Mouse (Mus musculus): ENCODE results near the gene Gpr35. TPM values are rescaled to one million over a fixed set of nuclear protein-coding genes. Genes with fewer than 3 reads are reported as not detected.
A peak's percentile ranks its signal among the peaks of the same experiment; 100 is the strongest.

The Gpr35 gene
- total RNA-seq, 2 experiments from 2014 or later = 0.40 to 1.0 TPM

DNA sequence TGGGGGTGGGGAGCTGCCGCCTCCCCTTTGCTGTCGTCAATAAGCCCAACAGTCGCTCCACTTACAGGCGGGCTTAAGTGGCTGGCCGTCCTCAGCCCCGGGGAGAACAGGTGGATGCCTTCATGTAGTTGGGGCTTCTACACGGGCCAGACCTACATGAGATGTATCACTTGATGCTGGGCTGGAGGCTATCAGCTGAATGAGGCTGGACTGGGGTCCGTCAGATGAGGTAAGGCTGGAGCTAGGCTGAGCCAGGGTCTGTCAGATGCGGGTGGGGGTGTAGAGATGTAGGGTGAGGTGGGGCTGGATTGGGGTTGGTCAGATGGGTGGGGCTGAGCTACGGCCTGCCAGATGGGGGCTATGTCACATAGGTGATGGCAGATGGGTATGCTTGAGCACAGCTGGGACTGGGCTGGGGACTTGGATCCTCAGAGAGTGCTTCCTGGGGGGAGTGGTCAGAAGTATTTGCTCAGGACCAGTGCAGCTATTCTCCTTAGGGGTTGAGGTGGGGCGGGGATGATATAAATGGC is 28.5 kb downstream of the Gpr35 start:
- DNase-seq = no peak
- intact Hi-C loops (cut with DNase I) = no loop called here

DNA sequence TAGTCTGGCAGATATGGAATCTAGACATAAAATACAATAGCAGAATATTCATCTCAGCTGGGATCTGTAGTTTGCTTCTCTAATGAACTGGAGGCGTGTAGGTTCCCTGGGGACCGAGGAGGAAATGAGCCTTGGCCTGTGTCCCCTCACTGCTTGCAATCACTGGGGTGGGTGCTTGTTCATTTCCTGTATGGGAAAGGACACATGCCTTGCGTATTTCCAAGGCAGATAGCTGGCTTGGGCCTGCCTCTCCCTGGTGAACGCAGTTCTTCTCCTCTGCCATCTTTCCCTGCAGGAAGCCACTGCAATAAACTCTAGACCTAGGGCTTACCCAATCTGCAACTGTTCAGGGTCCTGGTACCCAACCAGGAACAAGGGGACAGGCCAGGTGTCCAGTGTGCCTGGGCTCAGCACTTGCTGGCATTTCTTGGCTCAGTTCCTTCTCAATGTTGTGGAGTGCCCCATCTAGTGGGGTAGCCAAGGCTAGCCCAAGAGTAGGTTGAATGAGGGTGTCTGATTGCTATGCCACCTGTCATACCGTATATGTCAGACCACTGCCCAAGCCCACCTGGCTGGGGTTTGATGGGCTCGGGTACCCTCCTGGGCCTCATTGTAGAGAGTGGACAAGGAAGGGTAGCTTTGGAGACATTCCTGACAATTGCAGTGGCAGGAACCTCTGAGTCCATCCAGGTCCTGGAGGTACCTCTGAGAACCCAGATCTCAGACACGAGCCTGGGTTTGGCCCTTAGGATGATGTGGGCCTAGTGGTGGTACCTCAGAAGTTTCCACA is 30.6 kb downstream of the Gpr35 start:
- intact Hi-C loops (cut with DNase I) = no loop called here
- DNase-seq = no peak

DNA sequence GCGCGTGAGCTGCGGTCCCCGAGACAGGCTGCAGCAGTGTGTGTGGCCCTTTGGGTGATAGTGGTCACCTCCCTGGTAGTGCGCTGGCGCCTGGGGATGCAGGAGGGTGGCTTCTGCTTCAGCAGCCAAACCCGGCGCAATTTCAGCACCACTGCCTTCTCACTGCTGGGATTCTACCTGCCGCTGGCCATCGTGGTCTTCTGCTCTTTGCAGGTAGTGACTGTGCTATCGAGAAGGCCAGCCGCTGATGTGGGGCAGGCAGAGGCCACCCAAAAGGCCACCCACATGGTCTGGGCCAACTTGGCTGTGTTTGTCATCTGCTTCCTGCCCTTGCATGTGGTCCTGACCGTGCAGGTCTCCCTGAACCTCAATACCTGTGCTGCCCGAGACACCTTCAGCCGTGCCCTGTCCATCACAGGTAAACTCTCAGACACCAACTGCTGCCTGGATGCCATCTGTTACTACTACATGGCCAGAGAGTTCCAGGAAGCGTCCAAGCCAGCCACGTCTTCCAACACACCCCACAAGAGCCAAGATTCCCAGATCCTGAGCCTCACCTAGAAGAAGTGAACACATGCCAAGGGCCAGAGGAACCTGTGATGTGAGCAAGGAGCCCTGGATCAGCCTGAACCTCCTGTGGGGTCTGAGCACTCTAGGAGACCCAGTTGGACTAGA is 32.4 kb downstream of the Gpr35 start:
- intact Hi-C loops (cut with DNase I) = no loop called here
- no peak for DNase-seq

DNA sequence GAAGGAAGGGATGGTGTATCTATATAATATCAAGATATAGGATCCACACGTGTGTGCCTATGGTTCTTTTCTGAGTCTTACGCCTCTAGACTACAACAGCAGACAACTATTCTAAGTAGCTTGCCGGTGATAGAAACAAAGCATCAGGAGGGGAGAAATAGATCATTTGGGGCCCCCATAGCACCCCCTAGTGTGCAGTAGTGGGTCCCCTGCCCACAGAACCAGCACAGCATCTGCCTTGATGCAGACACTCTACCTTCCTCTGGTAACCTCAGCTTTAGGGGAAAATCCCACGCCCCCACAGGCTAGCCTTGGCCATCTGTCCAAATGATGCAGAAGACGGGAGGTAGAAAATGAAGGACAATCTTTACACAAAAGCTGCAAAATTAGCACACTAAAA is 34.3 kb downstream of the Gpr35 start:
- DNase-seq = no peak
- intact Hi-C loops (cut with DNase I) = no loop called here

- DNase-seq = no peak
- intact Hi-C loops (cut with DNase I) = no loop called here
Measured at GRCm38 (mm10) chr1:92988894-92989293, 38.2 kb downstream of the Gpr35 start.

GRCm38 (mm10) chr1:92989891-92990290 is 39.2 kb downstream of the Gpr35 start:
- intact Hi-C loops (cut with DNase I) = no loop called here
- no peak for DNase-seq

GRCm38 (mm10) chr1:92992214-92992855 is 41.7 kb downstream of the Gpr35 start:
- no peak for DNase-seq
- intact Hi-C loops (cut with DNase I) = no loop called here

- DNase-seq = no peak
- intact Hi-C loops (cut with DNase I) = no loop called here
Measured at GRCm38 (mm10) chr1:92992880-92993279, 42.2 kb downstream of the Gpr35 start.

DNA sequence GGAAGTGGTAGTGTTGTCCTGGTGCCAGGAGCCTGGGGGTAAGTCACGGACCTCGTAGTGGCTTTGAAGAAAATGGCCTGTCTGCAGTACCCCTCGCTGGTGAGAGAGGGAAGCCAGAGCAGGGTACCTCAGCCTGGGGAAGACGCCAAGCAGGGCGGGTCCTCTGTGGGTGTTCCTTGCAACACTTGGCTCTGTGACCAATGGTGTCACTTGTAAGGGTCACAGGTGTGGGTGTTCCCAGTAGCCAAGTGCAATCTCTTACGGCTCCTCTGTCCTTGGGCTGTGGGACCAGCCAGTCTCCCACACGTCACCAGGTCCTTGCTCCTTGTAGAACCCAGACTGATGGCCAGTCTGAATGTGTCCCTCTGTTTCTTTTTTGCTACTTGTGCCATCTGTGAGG is 55.4 kb downstream of the Gpr35 start, which contains the start of gene Aqp12:
Gene Aqp12, plus strand, starts transcription at position 274 of the 400 bp plus-strand sequence.
- DNase-seq = no peak
- intact Hi-C loops (cut with DNase I) = no loop called here

GRCm38 (mm10) chr1:93009196-93009595 is 58.5 kb downstream of the Gpr35 start:
- intact Hi-C loops (cut with DNase I) = no loop called here
- DNase-seq = peak; percentile 27

DNA sequence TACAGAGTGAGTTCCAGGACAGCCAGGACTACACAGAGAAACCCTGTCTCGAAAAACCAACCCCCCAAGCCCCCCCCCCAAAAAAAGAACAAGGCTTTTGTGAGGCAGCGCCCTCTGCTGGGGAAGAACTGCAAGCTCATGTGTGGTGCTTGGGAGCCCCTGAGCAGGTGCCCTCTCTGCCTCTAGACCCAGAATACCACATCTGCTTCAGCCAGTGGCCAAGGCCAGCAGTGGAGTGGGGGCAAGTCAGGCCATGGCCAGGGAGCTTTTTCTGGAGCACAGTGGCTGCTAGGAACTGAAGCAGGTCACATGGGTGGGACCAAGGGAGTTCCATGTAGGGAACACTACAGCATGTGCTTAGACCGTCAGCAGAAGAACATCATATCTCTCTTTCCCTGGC is 60.1 kb downstream of the Gpr35 start:
- DNase-seq = no peak
- intact Hi-C loops (cut with DNase I) = loop anchor here (5.0 kb wide), 1 partner anchor 53 kb away; no protein-coding TSS in a partner anchor

DNA sequence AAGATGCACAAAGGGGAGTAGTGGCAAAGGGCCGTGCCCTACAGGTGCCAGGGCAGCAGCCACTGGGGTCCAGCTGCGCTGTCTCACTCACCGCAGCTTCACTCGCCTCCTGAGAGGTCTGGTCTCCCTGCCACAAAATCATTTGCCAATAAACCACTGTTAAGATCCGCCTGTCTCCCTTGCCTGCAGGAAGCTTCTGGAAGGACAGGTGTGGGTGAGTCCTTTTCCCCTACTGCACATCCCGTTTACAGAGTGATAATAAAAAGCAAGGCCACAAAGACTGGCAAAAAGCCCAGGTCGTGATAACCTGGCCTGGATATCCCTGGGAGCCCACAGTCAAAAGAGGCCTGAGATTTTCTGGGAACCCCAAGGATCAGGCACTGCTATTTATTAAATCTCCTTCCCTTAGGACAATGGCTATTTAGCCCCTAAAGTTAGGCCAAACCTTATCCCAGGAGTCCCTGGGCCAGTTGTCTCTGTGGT is 61.5 kb downstream of the Gpr35 start:
- intact Hi-C loops (cut with DNase I) = loop anchor here (5.0 kb wide), 1 partner anchor 55 kb away; no protein-coding TSS in a partner anchor
- no peak for DNase-seq

GRCm38 (mm10) chr1:93013367-93013766 is 62.7 kb downstream of the Gpr35 start:
- no peak for DNase-seq

GRCm38 (mm10) chr1:93014460-93014859 is 63.8 kb downstream of the Gpr35 start:
- intact Hi-C loops (cut with DNase I) = loop anchor here (5.0 kb wide), 1 partner anchor 57 kb away; no protein-coding TSS in a partner anchor
- peak; percentile 86 for DNase-seq

More at GRCm38 (mm10) chr1:93013367-93013766, 62.7 kb downstream of the Gpr35 start:
- intact Hi-C loops (cut with DNase I) = loop anchor here (5.0 kb wide), 1 partner anchor 56 kb away; no protein-coding TSS in a partner anchor

- DNase-seq = no peak
- intact Hi-C loops (cut with DNase I) = no loop called here
Measured at GRCm38 (mm10) chr1:93015136-93015535, 64.5 kb downstream of the Gpr35 start.

DNA sequence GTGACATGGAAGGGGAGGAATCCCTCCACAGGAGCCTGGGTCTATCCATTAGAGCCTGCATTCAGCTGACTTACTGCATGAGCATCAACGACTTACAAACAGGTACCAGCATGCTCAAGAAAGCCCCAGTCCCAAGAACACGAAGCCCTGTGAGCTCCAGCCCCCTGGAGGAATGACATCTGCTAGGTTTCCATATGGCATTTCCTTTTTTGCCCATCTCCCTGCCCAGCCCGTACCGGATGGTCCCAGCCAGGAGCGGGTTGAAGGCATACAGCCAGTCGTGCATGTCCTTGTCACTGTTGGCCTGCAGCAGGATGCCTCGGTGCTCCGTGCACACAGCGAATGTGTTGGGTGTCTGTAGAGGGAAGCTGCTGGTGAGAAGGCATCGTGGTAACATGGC is 68.1 kb downstream of the Gpr35 start:
- intact Hi-C loops (cut with DNase I) = no loop called here
- no peak for DNase-seq

GRCm38 (mm10) chr1:93020602-93021001 is 69.9 kb downstream of the Gpr35 start:
- DNase-seq = no peak
- intact Hi-C loops (cut with DNase I) = no loop called here

GRCm38 (mm10) chr1:93026600-93026999 is 75.9 kb downstream of the Gpr35 start:
- intact Hi-C loops (cut with DNase I) = no loop called here
- DNase-seq = no peak

DNA sequence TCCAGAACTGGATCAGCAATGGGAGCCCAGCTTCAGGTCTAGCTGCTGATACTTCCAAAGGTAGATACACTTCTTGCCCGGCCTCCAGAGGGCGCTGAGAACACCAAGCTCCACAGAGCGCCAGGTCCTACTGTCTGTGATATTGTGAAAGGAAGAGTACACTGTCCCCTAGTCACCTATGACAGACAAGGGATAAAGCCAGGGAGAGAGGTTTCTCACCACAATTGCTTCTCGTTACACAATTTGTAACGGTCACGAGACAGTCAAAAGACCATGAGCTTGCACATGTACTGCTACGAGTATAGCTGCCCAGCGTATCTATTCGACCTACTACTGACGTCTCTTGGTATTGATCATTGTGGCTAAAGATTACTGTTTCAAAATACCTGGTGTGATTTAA is 78.7 kb downstream of the Gpr35 start:
- DNase-seq = no peak
- intact Hi-C loops (cut with DNase I) = no loop called here

DNA sequence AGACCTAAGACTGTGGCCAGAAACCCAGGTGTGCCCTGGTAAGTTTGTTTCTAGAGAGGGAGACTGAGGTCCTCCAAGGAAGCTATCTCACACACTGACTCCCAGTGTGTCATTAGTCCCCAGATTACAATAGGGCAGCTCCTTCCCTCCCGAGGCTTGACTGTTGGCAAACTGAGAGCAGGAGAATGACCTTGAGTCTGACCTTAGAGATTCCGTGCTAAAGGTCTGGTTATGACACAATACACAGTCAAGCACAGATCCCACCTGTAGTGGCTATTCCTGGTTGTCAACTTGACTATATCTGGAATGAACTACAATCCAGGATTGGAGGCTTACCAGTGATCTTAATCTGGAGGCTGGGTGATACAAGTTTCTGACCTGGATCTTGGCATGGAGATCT is 79.4 kb downstream of the Gpr35 start:
- DNase-seq = no peak

GRCm38 (mm10) chr1:93031199-93031598 is 80.5 kb downstream of the Gpr35 start:
- intact Hi-C loops (cut with DNase I) = no loop called here
- DNase-seq = no peak

More for the DNA sequence above, 79.4 kb downstream of the Gpr35 start:
- intact Hi-C loops (cut with DNase I) = no loop called here
